Mouse (Mus musculus) ZHBTc4 (cell line): Measurements from ENCODE around the gene Grk2.

Experiments
- DNase-seq: peaks from one replicate; pipeline ENCODE4 v3.0.0-alpha.2; 2011; ENCODE audit warnings: low read depth, low spot score

The Grk2 gene

GRCm38 (mm10) chr19:4306190-4306577 lies at the start of gene Grk2:
Gene Grk2, minus strand, starts transcription at chr19:4306222.
- peak; percentile 82 for DNase-seq

GRCm38 (mm10) chr19:4349455-4349854 lies 43.4 kb upstream of the Grk2 start:
- DNase-seq: no peak

- DNase-seq: no peak
Measured at GRCm38 (mm10) chr19:4346479-4346878, 40.5 kb upstream of the Grk2 start.

GRCm38 (mm10) chr19:4338162-4338561 lies 32.1 kb upstream of the Grk2 start:
- peak; percentile 86 for DNase-seq

GRCm38 (mm10) chr19:4333791-4334190 lies 27.8 kb upstream of the Grk2 start:
- DNase-seq: peak; percentile 96

GRCm38 (mm10) chr19:4333100-4333775 lies 27.2 kb upstream of the Grk2 start:
- DNase-seq: peak; percentile 58

GRCm38 (mm10) chr19:4332653-4333052 lies 26.6 kb upstream of the Grk2 start:
- peak; percentile 72 for DNase-seq

GRCm38 (mm10) chr19:4331273-4331672 lies 25.3 kb upstream of the Grk2 start:
- no peak for DNase-seq

GRCm38 (mm10) chr19:4330603-4331002 lies 24.6 kb upstream of the Grk2 start:
- DNase-seq: no peak

- DNase-seq: peak; percentile 68
Measured at GRCm38 (mm10) chr19:4328737-4329304, 22.8 kb upstream of the Grk2 start.

- no peak for DNase-seq
Measured at GRCm38 (mm10) chr19:4326881-4327280, 20.9 kb upstream of the Grk2 start.

GRCm38 (mm10) chr19:4326106-4326505 lies 20.1 kb upstream of the Grk2 start:
- DNase-seq: no peak

GRCm38 (mm10) chr19:4322134-4322533 lies 16.1 kb upstream of the Grk2 start:
- no peak for DNase-seq

GRCm38 (mm10) chr19:4321622-4322021 lies 15.6 kb upstream of the Grk2 start:
- no peak for DNase-seq

- no peak for DNase-seq
Measured at GRCm38 (mm10) chr19:4319272-4319671, 13.2 kb upstream of the Grk2 start.

- no peak for DNase-seq
Measured at GRCm38 (mm10) chr19:4317181-4317580, 11.2 kb upstream of the Grk2 start.

- DNase-seq: no peak
Measured at GRCm38 (mm10) chr19:4315223-4315944, 9.4 kb upstream of the Grk2 start.

- DNase-seq: peak; percentile 86
Measured at GRCm38 (mm10) chr19:4309776-4310185, 3.8 kb upstream of the Grk2 start.

GRCm38 (mm10) chr19:4309302-4309701 lies 3.3 kb upstream of the Grk2 start:
- DNase-seq: no peak

GRCm38 (mm10) chr19:4305491-4306189 lies 382 bp downstream of the Grk2 start:
- DNase-seq: peak; percentile 64

GRCm38 (mm10) chr19:4304871-4305321 lies 1.1 kb downstream of the Grk2 start:
- no peak for DNase-seq

- DNase-seq: no peak
Measured at GRCm38 (mm10) chr19:4304251-4304821, 1.7 kb downstream of the Grk2 start.
